Mouse (Mus musculus) liver, adult 2 months (tissue): ENCODE data around the gene Runx1. TPM values are rescaled to one million over a fixed set of nuclear protein-coding genes. Genes with fewer than 3 reads are reported as not detected.

ENCODE experiments used
- DNase-seq: peaks from one replicate; pipeline ENCODE4 v3.0.0-alpha.2; 2011; ENCODE audit warnings: low read depth, low spot score; ENCODE audit errors: extremely low read depth
- H3K27ac ChIP-seq: fragments of 200-500 bp; replicated peaks from 2 replicates; pipeline ENCODE4 v1.5.1; 2012; ENCODE audit warnings: low read depth, mild to moderate bottlenecking, control low read depth, inconsistent platforms, low read length; ENCODE audit not compliant: insufficient read depth
- H3K27me3 ChIP-seq: fragments of 200-500 bp; 2 replicates; pipeline ENCODE4 v1.6.1; 2012; ENCODE audit warnings: mild to moderate bottlenecking, moderate library complexity, low read length, inconsistent platforms; ENCODE audit not compliant: control insufficient read depth, insufficient read depth
- H3K36me3 ChIP-seq: fragments of 200-500 bp; 2 replicates; pipeline ENCODE4 v1.6.1; 2012; ENCODE audit warnings: low read length, inconsistent platforms; ENCODE audit not compliant: control insufficient read depth, insufficient read depth
- H3K4me1 ChIP-seq: fragments of 200-500 bp; 2 replicates; pipeline ENCODE4 v1.6.1; 2011; ENCODE audit warnings: low read length; ENCODE audit not compliant: control insufficient read depth, insufficient read depth
- H3K4me3 ChIP-seq: fragments of 200-500 bp; 2 replicates; pipeline ENCODE4 v1.5.1; 2011; ENCODE audit warnings: low read depth, mild to moderate bottlenecking, control low read depth, low read length, moderate library complexity; ENCODE audit not compliant: insufficient read depth
- H3K79me2 ChIP-seq: fragments of 200-500 bp; 2 replicates; pipeline ENCODE4 v1.6.1; 2012; ENCODE audit warnings: inconsistent platforms, mild to moderate bottlenecking, low read length, moderate library complexity; ENCODE audit not compliant: control insufficient read depth, insufficient read depth
- H3K9ac ChIP-seq: fragments of 200-500 bp; 2 replicates; pipeline ENCODE4 v1.6.1; 2012; ENCODE audit warnings: low read depth, mild to moderate bottlenecking, control low read depth, inconsistent platforms, low read length
- CTCF ChIP-seq: fragments of 200-500 bp; IDR thresholded peaks from 2 replicates; pipeline ENCODE4 v1.5.1; 2011; ENCODE audit warnings: low read depth, low read length, control low read depth
- POLR2A ChIP-seq: fragments of 200-500 bp; IDR thresholded peaks from 2 replicates; pipeline ENCODE4 v1.6.1; 2011; ENCODE audit warnings: low read length, control low read depth; ENCODE audit not compliant: insufficient read depth; ENCODE audit errors: extremely low read depth
- WGBS: fragments of 180-500 bp; shearing (Covaris S2); methylation state at CpG from one replicate; pipeline ENCODE4 v1.1.7; 2018; 5-methylcytosine and 5-hydroxymethylcytosine counted together
- polyA plus RNA-seq: library from polyadenylated mRNA; depleted of rRNA; stranded (reverse); fragments of >200 nt; gene quantifications from 2 replicates; pipeline ENCODE4 v1.2.3, GENCODE M21; 2012
- total RNA-seq: library from RNA; depleted of rRNA; stranded (reverse); fragments of >200 nt; gene quantifications from 2 replicates; pipeline ENCODE4 v1.2.3, GENCODE M21; 2014

Gene Runx1
- total and polyA plus RNA-seq, 2 experiments = 0.55 to 0.74 TPM

DNA sequence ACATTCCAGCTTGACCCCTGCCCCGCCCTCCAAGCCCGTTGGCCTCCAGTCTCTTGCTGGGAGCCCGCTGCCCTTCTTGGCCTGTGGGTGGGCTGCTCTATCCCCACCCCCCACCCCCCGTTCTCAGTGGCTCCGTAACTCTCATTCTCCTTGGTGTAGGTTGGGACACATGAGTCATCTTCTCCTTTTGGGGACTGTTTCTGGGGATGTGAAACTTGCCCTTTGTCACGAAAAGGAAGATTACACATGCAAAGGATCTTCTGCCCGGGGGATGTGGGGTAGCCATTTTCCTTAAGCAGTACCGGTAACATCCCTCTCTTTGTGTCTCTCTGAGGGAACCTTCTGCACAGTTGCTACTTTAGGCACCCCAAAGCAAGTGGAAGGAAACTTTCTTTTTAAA lies 150.3 kb downstream of the Runx1 start:
- H3K36me3 ChIP-seq = no peaks in the 10 kb centered on the region
- no peaks in the 10 kb centered on the region for H3K27me3 ChIP-seq
- no peaks in the 10 kb centered on the region for H3K4me1 ChIP-seq
- no peak overlapping the region for H3K27ac ChIP-seq
- H3K79me2 ChIP-seq = no peaks in the 10 kb centered on the region
- peak; percentile 27 for DNase-seq
- TF ChIP-seq CTCF (no peak), POLR2A (no peak)
- WGBS = 73% methylated on average over 8 of the region's 8 CpGs
- no peak overlapping the region for H3K4me3 ChIP-seq
- H3K9ac ChIP-seq = no peak overlapping the region

DNA sequence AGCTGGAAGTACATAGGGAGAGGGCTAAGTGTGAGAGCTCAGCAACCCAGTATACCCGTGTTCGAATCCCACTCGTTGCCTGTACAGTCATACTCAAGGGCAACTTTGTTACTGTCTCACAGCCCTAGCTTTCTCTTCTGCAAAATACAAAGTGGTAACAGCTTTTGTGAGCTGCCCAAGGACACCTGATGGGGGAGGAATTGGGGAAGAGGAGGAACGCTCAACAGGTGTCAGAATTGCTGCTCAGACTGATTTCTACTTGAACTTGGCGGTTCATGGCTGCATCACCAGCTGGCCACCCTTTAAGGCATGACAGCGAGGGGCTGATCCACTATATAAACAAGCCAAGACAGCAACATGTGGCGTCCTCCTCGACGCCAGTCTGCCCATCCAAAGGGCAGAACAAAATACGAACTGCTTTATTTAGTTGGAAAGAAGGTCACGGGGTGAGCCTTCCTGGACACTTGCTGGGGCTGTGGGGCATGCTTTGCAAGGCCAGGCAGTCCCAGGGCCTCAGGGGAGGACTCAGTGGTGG lies 151.0 kb downstream of the Runx1 start:
- Histone ChIP-seq H3K27me3 (no peaks in the 10 kb centered on the region), H3K36me3 (no peaks in the 10 kb centered on the region), H3K27ac (no peak overlapping the region), H3K4me1 (no peaks in the 10 kb centered on the region), H3K4me3 (no peak overlapping the region), H3K79me2 (no peaks in the 10 kb centered on the region), H3K9ac (no peak overlapping the region)
- TF ChIP-seq CTCF = no peak
- WGBS = 76% methylated on average over 11 of the region's 11 CpGs
- no peak for DNase-seq

DNA sequence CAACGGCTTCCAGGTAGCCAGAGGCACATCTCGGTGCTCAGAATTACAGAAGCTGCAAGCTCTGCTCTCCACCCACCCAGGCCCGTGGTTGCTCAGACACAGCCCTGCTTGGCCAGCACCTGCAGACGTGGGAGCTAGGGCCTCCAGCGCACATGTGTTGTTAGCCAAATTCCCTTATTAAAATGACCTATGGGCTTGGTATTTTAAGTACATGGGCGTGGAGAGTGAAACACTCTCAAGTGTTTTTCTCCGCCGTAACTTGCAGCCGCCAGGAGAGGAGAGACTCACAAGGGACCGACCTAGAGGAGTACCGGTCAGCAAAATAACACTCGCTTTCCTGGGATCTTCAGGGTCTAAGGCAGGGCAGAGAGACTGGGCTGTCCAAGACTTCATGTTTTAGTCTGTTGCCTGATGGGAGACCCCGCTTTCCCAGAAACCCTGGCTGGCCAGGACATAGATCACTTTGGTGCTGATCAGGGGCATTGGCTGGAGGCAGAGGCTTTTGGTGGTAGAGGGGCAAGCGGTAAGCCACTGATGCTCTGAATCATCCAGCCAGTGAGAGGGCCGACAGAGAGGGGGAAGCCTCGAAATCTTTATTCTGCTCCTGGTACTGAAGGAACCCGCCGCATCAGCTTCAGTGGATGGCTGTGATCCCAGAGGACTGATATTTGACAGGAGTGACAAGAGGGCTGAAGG lies 151.7 kb downstream of the Runx1 start:
- WGBS = 81% methylated on average over 18 of the region's 18 CpGs
- H3K9ac ChIP-seq = no peak overlapping the region
- H3K4me3 ChIP-seq = no peak overlapping the region
- no peak for TF ChIP-seq CTCF
- TF ChIP-seq POLR2A = no peak
- no peaks in the 10 kb centered on the region for H3K4me1 ChIP-seq
- no peak for DNase-seq
- no peaks in the 10 kb centered on the region for H3K79me2 ChIP-seq
- no peak overlapping the region for H3K27ac ChIP-seq
- H3K36me3 ChIP-seq = no peaks in the 10 kb centered on the region
- no peaks in the 10 kb centered on the region for H3K27me3 ChIP-seq

DNA sequence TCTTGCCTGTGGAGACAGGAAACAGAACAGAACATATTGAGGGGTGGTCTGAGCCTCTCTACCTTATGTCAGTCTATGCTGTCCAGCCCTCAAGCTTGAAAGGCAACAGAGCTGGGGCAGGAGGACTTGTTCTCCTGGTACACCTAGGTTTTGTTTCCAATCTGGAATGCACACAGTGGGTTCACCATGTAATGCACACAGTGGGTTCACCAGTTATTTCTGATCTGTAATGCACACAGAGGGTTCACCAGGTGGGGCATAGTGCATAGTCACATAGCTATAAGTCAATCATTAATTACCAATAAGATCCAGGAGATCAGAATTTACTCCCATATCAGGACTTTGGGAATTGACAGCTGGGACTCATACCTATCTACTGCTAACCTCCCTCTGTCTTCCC lies 157.1 kb downstream of the Runx1 start:
- DNase-seq = no peak
- Histone ChIP-seq H3K9ac (no peak overlapping the region), H3K79me2 (no peaks in the 10 kb centered on the region), H3K27me3 (no peaks in the 10 kb centered on the region), H3K27ac (no peak overlapping the region), H3K36me3 (no peaks in the 10 kb centered on the region), H3K4me3 (no peak overlapping the region), H3K4me1 (no peaks in the 10 kb centered on the region)
- TF ChIP-seq POLR2A = no peak
- no peak for TF ChIP-seq CTCF

DNA sequence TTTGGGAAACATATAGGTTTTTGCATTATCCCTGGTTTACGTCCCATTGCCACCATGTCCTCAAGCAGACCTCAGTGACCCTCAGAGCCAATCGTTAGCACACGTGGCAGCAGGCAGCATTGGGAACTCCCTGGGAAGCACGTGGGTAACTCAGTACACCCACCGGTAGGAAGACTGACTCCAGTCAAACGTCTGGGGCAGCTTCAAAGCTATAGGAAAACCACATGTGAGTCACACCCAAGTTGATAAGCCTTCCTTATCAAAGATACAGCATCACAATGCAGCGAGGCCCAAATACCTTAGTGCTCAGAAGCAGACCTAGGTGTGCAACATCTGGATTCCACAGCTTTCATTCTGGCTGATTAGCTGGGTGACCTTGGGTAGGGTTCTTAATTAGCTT lies 164.2 kb downstream of the Runx1 start:
- no peak overlapping the region for H3K27ac ChIP-seq

DNA sequence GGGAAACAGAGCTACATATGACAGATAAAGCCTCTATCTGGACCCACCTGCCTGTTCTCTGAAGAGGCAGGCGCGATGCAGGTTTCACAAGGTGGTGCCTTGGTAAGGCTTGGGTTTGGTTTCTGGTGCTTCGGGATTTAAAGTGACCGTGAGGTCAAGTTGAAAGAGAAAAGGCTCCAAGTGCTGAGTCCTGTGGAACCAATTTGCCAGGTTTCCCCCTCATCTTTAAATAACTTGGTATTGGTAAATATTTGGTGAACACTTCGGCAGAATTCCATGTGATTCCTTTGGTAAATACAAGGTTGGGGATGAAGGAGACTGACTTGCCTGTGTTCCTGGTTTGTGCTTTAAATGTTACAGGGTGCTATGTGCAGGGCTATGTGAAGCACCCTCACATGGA lies 169.2 kb downstream of the Runx1 start:
- WGBS = 53% methylated on average over 5 of the region's 5 CpGs
- H3K4me1 ChIP-seq = no peaks in the 10 kb centered on the region
- no peaks in the 10 kb centered on the region for H3K27me3 ChIP-seq
- TF ChIP-seq POLR2A = no peak
- TF ChIP-seq CTCF = no peak
- H3K36me3 ChIP-seq = no peaks in the 10 kb centered on the region
- no peaks in the 10 kb centered on the region for H3K79me2 ChIP-seq
- no peak overlapping the region for H3K9ac ChIP-seq
- H3K4me3 ChIP-seq = no peak overlapping the region
- H3K27ac ChIP-seq = no peak overlapping the region
- DNase-seq = no peak

More for the DNA sequence above, 164.2 kb downstream of the Runx1 start:
- Histone ChIP-seq H3K36me3 (no peaks in the 10 kb centered on the region), H3K4me3 (no peak overlapping the region), H3K4me1 (no peaks in the 10 kb centered on the region), H3K27me3 (no peaks in the 10 kb centered on the region), H3K9ac (no peak overlapping the region), H3K79me2 (no peaks in the 10 kb centered on the region)
- no peak for DNase-seq
- WGBS = 62% methylated on average over 7 of the region's 7 CpGs
- TF ChIP-seq POLR2A (no peak), CTCF (no peak)
